Mouse (Mus musculus) heart, postnatal 36 days (tissue): ENCODE data around the gene Klhl8. TPM values are rescaled to one million over a fixed set of nuclear protein-coding genes. Genes with fewer than 3 reads are reported as not detected.

Experiments used
- DNase-seq, 2 experiments: peaks; one replicate each; pipeline ENCODE4 v3.0.0; 2021 to 2022
- intact Hi-C: fragments of 180-260 bp; cut with DNase I; formaldehyde crosslinking; loops from one replicate; pipeline ENCODE4 v1.15.1; 2025
- total RNA-seq, 2 experiments: library from RNA; stranded (reverse); gene quantifications; 2 replicates each; pipeline ENCODE4 v1.2.3; 2021

The Klhl8 gene
- total RNA-seq, 2 experiments from 2014 or later = 11.1 to 12.8 TPM

DNA sequence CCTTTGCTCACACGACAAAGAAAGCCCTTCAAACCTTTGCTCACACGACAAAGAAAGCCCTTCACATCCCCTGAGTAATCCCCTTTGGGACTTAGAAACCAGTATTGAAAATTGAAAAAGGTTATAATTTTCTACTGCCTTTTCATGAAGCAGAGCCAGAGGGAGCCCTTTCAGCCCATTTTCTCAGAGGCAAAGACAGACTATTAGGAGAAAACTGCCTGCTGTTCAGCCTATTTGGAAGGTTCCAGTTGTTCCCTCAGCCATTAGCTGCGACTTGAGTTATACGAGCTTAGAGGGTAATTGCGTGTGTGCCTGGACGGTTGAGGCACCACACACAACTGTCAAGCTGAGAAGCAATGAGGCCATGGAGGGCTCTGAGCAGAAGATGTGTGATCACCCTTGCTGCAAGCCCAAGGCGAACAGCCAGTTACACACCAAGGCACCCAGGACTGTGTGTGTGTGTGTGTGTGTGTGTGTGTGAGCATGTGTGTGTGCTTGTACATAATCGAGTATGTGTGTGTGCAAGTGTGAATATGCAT lies 6.4 kb upstream of the Klhl8 start:
- intact Hi-C loops = no loop called here
- no peak for DNase-seq

DNA sequence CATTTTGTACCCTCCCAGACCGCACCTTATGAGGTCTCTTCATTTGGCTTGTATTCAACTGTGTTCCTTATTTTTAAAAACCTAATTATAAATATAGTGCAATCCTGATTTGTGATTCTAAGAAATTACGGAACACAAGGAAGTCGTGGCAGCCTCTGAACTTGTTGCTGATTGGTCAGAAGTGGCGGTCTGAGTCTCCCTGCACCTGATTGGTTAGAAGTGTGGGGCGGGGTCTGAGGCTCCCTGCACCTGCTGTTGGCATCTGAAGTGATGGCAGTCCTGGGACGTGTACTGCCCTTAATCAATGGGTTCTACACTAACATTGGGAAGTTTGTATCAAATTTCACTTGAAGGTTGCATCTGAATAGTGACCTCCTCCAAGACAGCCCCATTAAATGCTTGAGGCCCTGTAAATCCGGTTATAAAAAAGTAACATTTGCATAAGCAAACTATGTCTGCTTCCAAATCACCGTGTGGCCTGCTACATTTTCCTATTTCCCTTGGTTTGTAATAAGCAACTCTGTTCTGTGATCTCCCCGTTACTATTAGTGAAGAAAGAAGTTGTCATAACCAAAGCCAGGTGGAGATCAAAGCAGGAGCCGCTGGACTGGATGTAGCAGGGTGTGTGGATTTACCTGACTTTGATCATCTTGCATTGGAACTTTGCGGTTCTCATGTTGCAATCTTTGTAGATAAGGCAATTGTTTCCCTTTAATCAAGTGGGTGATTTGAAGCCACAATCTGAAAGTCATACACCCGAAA lies 5.7 kb upstream of the Klhl8 start:
- intact Hi-C loops = no loop called here
- DNase-seq = no peak

DNA sequence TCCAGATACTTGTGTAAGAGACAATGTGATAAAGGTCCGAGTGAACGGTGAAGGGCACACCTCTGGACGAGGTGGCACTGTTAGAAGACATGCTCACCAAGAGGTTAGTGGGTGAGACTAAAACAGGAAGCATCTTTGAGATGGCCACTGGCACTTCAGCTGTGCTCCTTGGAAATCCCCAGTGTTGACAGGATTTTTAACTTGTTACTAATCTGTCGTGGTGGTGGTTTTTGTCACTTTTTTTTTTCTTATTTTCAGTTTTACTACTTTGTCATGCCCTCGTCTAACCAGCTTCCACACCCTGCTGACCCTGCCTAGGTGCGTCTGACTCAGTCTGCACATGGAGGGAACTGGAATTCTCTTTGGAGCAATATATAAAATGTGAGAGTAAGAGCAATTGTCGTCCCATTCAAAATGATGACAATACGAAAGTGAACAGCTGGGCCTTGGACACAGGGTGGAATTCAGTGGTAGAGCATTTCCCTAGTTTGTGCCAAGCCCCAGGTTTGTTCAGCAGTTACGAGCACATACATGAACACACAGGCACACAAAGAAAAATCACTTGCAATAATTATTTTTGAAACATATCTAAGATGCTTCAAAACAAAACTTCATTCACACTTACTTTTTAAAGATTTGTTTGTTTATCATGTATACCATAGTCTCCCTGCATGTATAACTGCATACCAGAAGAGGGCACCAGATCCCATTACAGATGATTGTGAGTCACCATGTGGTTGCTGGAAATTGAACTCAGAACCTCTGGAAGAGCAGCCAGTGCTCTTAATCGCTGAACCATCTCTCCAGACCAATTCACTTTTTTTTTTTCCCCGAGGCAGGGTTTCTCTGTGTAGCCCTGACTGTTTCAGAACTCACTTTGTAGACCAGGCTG lies 3.5 kb upstream of the Klhl8 start:
- intact Hi-C loops = loop anchor here (5.0 kb wide), 2 partner anchors 133 to 222 kb away; partner anchors contain the start of genes Aff1 and Nudt9
- no peak for DNase-seq

DNA sequence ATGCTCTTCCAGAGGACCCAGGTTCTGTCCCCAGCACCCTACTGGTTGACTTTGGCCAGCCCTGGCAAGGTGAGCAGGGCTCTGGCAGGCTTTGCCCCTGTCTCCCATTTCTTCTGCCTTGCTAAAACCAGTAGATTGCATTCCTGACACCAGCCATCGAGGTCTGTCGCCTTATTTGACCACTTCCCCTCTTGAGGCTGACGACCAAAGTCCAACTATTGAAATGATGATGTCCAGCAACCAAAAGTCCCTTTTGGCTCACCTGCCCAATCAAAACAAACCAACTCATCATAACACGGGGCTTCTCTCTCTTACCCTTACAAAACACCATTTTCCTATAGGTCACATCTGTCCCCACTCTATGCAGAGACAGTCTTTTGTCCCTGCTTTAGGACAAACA lies 2.1 kb upstream of the Klhl8 start:
- intact Hi-C loops = loop anchor here (5.0 kb wide), 2 partner anchors 134 to 221 kb away; partner anchors contain the start of genes Aff1 and Nudt9
- no peak for DNase-seq

DNA sequence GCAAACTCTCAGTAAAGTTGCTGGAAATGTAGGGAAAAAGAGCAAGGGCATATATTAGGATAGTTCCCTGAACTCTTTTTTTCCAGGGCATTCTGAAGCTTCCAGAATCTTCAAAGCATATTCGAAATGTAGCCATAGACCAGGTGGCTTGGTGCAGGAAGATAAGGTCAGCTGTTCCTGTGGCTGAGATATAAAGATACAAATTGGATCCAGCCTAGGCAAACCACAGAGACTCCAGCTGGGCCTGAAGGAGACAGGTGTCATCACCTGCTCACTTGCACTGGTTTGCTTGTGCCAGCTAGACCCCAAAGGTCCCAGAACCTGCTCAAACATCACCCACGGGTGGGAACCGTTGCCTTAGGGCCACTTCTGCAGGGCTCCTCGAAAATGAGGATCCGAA lies 496 bp upstream of the Klhl8 start:
- intact Hi-C loops = loop anchor here (5.0 kb wide), 2 partner anchors 136 to 219 kb away; partner anchors contain the start of genes Aff1 and Nudt9
- DNase-seq = no peak

DNA sequence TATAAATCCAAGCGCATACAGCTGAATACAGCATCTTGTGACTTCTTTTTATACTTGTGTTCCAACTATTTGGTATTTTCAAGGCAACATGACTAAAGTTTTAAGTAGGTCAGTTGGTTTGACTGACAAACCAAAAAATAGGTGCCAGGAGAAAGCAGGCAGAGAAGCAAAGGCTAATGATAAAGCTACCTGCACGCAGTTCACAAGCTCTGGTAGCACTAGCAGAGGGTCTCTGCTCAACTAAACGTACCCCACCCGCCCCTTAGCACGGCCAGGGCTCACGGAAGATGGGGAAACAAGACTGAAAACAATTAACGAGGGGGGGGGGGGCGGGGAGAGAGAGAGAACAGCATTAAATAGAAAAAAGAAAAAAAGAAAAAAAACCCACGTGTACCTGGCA lies 903 bp downstream of the Klhl8 start:
- no peak for DNase-seq
- intact Hi-C loops = loop anchor here (5.0 kb wide), 2 partner anchors 137 to 218 kb away; partner anchors contain the start of genes Aff1 and Nudt9

DNA sequence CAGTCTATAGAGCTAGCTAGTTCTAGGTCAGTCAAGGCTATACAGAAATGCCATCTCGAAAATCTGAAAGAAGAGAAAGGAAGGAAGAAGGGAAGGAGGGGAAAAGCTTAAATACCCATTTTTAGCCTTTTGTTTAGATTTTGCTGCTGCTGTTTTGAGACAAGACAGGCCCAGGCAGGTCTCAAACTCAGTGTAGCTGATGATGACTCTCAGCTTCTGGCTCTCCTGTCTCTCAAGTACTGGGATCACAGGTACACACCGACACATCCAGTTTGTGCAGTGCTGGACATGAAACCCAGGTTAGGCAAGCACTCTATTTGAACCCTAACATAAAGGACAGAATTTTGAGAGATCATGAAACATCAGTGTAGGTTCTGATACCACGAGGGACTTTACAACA lies 1.6 kb downstream of the Klhl8 start:
- intact Hi-C loops = no loop called here
- no peak for DNase-seq

DNA sequence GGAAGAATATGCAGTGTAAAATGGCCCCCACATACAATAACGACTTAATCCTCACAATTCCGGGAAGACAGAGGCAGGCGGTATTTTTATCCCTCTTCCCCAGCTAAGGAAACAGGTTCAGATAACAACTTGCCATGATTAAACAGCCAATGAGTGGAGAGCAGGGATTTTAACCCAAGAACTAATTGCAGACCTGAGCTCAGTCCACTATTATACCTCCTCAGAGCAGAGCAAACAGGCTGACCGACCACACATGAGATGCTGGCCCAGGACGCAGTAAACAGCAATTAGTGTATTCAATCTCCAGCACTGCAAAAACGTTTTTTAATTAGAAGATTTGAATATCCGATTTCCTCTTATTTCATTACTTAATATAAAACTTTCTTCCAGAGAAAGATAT lies 2.2 kb downstream of the Klhl8 start:
- intact Hi-C loops = no loop called here
- no peak for DNase-seq

DNA sequence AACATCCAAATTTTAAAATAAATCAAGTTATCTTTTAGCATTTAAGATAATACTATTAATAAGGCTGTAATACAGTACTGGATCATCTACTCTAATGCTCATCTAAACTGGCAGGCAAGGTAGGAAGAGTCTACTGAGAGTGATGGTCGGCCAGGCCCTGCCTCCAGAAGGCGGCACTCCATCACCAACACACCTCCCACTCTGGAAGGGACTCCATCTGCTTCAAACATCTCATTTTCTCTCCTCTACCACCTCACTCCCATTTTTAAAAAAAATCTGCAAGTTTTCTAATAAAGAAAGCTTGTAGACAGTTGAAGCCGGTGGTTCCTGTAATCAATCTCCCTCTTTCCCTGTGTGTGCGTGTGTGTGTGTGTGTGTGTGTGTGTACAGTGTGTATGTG lies 3.2 kb downstream of the Klhl8 start:
- no peak for DNase-seq
- intact Hi-C loops = no loop called here

DNA sequence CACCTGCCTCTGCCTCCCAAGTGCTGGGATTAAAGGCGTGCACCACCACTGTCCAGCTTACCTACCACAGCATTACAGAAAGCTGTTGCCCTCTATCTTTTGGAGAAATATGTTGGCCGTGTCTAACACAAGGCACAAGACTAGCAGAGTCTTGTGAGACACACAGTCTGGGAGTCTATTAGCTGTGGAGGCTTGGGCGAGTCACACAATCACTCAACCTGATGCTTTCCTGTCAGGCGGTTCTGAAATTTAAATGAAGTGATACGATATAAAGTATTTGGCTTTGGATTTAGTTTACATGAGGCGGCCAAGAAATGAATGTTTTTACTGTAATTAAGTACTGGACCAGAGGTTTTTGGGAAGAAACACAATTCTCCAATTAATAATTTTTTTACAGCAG lies 4.9 kb downstream of the Klhl8 start:
- DNase-seq = no peak
- intact Hi-C loops = no loop called here

DNA sequence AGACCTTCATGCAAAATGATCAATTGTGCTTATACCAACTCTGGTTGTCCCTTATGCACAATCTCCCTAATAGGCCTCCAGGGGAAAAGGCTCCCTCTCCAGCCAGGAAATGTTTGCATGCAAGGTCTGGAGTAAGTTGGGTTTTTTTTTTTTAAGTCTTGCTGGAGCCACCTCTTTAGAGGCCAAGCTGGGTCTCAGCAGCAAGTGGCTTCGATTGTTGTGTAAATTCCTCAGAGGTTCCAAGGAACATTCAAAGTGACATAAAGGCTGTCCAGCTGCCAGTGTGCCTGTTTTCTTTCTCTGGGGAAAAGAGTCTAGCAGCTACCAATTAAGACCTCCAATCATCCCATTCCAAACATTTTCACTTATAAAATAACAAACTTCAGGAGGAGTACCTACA lies 12.7 kb downstream of the Klhl8 start:
- DNase-seq = no peak
- intact Hi-C loops = no loop called here

DNA sequence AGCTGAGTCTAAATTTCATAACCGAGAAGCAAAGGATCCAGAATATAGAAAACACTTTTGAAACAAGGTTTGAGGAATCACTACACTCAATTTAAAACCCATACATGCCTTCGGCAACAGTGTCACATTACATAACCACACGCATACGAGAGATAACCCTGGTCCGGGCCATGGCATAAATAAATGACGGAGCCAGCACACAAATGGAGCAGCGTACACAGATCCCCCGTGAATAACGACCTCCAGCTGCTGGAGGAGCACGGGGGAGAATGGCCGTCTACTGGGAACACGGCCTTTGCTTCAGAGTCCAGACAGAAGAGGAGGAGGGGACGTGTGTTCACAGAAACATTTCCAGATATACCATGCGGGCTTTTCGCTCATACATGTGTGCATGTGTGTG lies 21.3 kb downstream of the Klhl8 start:
- intact Hi-C loops = no loop called here
- DNase-seq = no peak

DNA sequence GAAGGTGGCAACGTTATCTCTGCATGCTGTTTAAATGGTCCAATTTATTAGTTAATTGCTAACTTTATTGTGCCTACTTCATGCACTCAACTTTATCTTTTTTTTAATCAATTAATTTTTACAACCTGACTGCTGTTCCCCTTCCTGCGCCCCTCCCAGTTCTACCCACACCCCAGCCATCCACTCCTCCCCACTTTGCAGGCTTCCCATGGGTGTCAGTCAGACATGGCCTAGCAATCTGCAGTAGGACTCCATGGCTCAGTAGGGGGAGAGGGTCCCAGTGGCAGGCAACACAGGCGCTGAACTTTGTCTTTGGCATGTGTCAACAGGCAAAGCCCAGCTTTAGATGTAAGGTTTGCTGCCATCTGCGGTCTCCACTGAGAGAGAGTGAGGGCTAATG lies 47.3 kb downstream of the Klhl8 start:
- DNase-seq = no peak

DNA sequence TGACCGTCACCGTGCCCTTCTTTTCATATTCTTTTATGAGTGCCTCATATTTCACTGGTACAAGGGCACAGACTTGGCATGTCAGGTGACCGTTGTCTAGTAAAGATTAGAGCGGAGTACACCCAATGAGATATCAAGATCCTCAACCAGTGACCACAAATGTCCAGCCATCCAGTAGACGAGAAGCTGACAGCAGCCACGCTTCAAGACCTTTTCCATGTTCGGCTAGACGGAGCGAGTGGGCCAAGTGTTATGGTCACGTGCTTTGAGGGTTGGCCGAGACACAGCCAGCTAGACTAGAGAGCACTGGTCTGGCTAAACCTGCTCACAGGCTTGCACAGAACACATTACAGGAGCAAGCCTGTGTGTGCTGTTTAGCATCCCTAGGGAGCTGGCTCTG lies 50.4 kb downstream of the Klhl8 start:
- intact Hi-C loops = no loop called here
- DNase-seq = no peak

More for the DNA sequence above, 47.3 kb downstream of the Klhl8 start:
- intact Hi-C loops = no loop called here

DNA sequence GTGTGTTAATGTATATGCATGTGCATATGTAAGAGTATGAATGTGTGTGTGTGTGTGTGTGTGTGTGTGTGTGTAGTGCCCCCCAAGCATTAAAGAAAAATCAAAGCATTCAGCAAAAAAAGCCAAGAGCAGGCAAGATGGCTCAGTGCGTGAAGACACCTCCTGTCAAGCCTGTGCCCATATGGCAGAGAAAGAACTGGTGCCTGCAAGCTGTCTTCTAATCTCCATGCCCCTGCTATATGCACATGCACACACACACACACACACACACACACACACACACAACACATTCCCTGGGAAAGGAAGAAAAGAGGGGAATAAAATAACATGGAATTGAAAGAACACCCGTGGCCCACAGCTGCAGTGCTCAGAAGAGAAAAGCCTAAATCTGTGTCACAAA lies 53.9 kb downstream of the Klhl8 start:
- intact Hi-C loops = loop anchor here (5.0 kb wide), 1 partner anchor 180 kb away; no protein-coding TSS in a partner anchor
- DNase-seq = no peak

DNA sequence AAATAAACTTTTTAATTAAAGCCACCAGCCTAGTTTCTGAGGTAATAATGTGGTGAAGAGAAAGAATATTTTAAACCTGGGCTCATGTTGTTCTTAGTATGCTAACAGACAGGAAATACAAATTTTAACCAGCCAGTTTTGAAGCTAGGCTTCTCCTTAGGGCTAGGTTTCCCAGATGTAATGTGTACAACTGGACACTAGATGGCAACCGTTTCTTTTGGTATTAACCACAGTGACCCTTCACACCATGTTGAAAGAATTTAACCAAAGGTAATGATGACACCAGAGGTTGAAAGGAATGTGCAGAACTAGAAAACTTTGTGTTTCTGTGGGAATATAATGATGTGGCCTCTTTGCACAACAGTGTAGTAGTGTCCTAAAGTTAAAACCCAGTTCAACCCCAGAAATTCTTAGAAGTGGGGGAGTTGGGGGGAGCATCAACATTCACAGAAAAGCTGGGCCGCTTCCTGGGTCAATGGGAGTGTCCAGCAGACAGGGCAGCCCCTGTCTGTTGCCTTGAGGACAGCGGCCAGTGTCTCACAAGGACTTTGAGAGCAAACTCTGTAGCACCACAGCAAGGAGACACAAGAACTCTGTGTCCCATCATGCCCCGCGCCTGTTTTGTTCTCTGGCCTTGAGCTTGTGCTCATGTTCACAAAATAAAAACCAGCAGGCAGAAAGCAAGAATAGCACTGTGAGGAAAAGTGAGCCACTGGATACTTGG lies 54.6 kb downstream of the Klhl8 start:
- intact Hi-C loops = loop anchor here (1.0 to 5.0 kb wide), 2 partner anchors 71 to 181 kb away; no protein-coding TSS in a partner anchor
- DNase-seq = no peak

DNA sequence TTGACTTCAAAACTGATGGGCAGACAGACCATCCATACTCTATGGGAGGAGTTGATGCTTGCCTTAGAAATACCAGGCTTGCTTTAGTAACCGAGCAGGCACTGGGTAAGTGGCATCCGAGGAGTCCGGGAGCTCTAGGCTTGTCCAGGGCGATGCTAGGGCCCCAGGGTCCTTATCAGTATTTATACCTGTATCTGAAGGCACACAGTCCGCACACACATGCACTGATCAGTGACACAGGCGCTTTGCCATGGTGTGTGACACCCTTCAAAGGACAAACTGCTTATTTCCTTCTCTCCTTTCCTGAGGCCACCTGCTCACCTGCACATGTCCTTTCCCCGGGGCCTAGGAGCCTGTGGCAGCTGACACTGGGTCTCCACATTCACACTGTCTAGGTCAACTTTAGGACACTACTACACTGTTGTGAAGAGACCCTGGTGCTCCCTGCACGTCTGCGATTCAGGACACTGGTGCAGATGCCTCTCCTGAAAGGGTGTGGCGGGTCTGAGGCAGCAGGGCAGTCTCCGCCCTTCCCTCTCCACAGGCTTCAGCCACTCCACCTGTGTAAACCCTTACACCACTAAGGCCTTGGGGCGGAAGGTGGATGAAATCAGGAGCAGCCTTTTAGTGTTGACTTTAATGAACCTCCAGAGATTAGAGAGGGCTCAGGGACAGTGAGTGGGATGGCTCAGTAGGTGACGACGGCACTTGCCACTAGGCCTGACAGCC lies 55.4 kb downstream of the Klhl8 start:
- DNase-seq = no peak
- intact Hi-C loops = loop anchor here (1.0 to 5.0 kb wide), 2 partner anchors 72 to 182 kb away; no protein-coding TSS in a partner anchor

DNA sequence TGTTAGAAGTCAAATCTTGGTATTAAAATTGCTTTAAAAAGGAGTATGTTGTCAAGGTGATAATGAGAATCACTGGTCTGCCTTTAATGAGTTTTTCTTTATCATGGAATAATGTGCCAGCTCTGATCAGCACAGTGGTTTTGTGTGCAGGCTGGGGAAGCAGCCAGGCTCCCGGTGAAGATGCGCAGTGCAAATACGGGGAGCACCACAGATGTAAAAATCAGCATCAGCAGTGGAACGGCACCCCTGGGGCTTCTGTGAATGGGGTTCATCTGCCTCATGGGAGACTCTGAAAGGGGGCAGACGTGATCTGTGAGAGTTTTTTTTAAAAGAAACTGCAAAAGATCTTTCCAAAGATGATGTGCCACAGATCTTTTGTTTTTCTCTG lies 56.3 kb downstream of the Klhl8 start:
- intact Hi-C loops = loop anchor here (5.0 kb wide), 1 partner anchor 182 kb away; no protein-coding TSS in a partner anchor
- no peak for DNase-seq

DNA sequence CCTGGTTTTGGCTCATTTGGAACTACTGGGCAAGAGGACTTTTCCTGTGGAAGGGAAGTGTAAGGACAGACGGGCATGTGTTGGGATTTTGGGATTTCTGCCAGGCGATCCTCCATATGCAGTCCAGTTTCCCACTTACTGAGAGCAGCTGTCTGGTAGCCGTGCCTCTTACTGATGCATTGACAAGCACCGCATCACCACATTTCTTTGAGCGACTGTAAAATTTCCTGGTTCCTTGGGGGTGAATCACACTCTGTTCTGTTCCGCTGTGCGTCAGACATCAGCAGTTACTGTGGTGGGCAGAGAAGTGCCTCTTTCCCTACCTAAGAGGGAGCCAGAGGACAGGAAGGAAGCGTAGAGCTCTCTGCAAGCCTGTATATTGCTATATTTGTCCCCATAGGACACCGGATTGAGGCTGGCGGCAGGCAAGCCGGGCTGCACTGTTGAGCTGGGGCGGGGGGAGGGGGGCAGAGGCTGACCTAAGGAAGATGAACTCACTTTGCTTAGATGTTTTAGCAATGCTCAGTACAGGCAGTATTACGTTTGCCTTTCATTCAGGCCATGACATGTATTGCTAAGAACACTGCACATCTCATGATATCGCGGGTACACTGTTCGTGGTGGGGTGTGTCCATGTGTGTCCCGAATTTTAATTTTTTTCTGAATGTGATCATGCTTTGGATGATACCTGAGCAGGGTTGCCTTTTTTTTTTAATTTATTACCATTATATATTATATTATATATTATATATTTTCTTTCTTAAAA lies 56.8 kb downstream of the Klhl8 start:
- intact Hi-C loops = no loop called here

More for the DNA sequence above, 56.8 kb downstream of the Klhl8 start:
- no peak for DNase-seq
